Mouse (Mus musculus) brown adipose tissue, adult 24 weeks (tissue): ENCODE results near the gene Igfbp7. TPM values are rescaled to one million over a fixed set of nuclear protein-coding genes. Genes with fewer than 3 reads are reported as not detected.

ENCODE experiments used
- H3K27ac ChIP-seq: fragments of 200-500 bp; replicated peaks from 2 replicates; pipeline ENCODE4 v1.5.1; 2012; ENCODE audit warnings: low read depth, mild to moderate bottlenecking, low read length
- H3K4me1 ChIP-seq: fragments of 200-500 bp; 2 replicates; pipeline ENCODE4 v1.6.1; 2012; ENCODE audit warnings: low read length, mixed read lengths; ENCODE audit not compliant: control insufficient read depth, insufficient read depth, insufficient read length
- H3K4me3 ChIP-seq: fragments of 200-500 bp; 2 replicates; pipeline ENCODE4 v1.5.1; 2012; ENCODE audit warnings: low read depth, mild to moderate bottlenecking, low read length, moderate library complexity; ENCODE audit not compliant: insufficient read depth
- polyA plus RNA-seq: library from polyadenylated mRNA; stranded (reverse); fragments of >200 nt; gene quantifications from 2 replicates; pipeline ENCODE4 v1.2.4, GENCODE M21; 2012; ENCODE audit not compliant: missing spikeins, insufficient read depth, insufficient read length

Igfbp7 gene
- polyA plus RNA-seq, 1 experiment = 85.5 TPM

DNA sequence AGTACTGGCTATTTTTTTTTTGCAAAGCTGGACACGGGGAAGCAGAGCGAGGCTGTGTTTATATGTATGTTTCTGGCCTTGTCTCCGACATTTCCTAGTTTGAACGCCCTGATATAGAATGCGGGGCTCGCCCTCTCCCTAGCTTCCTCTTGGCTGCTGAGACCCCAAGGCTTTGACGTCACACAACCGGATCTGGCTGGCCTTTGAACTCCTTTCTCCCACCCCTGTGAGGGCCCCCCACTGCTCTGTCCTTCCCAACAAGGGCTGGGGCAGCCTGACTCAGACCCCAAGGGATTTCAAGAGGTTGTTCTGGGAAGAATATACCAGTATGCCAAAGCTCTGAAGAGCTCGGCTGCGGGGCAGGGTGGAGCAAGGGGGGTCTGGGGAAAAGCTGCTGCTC is 49.5 kb downstream of the Igfbp7 start:
- peaks cover 24% of the 10 kb centered on the region for H3K4me1 ChIP-seq
- peak overlapping the region; percentile 91 for H3K27ac ChIP-seq
- H3K4me3 ChIP-seq = peak overlapping the region; percentile 80

DNA sequence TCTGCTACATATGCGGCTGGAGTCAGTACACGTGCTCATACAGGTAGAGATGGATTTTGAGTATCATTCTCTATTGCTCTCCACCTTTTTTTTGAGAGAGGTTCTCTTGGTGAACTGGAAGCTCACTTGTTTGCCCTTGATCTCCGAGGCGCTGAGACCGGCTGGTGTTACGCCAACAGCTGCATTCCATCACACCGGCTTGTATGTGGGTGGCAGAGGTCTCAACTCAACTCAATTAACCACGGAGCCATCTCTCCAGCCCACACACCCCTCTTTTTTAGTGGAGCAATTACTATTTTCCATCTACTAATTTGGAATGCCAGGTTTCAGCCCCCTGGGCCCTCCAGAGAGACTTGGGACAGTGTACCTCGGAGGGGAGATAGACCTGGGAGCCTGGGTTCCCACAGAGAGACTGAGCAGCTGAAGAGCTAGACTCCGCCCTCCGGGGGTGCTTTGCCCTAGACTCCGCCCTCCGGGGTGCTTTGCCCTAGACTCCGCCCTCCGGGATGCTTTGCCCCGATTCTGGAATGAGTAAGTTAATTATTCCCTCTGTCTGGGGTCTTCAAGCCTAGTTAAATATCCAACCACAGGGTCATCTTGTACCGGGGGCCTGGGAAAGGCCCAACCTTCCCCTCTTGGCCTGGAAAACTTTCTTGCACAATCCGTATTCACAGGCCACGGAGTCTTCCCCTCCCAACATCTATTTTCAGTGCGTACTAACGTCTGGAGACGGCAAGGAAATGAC is 50.3 kb downstream of the Igfbp7 start:
- H3K27ac ChIP-seq = peak overlapping the region; percentile 91
- H3K4me1 ChIP-seq = peaks cover 18% of the 10 kb centered on the region
- peak overlapping the region; percentile 80 for H3K4me3 ChIP-seq

DNA sequence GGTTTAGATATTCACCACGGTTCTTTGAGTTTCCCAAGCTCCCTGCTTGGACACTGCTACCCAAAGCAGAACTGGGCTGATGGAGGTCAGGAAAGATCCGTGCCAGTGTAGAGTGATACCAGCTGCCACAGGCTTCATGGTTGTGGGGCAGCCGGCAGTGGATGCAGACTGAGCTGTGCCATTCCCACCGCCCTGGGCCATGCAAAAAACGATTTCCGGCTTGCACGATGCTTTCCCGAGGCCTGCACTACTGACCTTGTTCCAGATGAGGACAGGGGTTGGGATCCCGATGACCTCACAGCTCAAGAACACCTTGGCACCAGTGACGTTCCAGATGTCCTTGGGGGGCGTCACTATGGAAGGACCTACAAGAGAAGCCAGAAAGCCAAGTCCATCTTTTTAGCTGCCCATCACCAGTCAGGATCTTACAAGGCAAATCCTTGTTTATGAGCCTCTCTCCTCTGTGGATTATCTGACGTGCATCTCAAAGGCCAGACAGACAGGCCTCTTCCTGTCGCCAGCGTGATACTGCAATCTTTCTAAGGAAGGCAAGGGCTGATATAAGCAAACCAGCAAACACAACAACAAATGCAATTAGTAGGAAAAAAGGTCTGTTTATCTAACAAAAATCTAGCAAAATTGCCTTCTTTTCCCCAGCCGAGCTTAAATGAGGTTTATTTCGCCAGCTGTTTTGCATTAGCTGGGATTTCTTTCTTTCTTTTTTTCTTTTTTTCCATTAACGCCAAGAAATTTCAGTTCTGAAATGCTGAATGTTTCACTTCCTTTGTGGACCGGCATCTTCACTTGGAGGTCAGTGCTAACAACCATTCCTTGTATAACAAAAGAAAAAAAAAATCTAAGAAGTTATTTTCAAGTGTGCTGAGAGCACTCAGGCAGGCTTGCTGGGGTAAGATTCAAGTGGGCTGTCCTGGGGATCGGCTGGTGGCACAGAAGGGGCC is 52.3 kb downstream of the Igfbp7 start:
- Histone ChIP-seq H3K4me1 (peaks cover 13% of the 10 kb centered on the region), H3K27ac (peak overlapping the region; percentile 65), H3K4me3 (no peak overlapping the region)

DNA sequence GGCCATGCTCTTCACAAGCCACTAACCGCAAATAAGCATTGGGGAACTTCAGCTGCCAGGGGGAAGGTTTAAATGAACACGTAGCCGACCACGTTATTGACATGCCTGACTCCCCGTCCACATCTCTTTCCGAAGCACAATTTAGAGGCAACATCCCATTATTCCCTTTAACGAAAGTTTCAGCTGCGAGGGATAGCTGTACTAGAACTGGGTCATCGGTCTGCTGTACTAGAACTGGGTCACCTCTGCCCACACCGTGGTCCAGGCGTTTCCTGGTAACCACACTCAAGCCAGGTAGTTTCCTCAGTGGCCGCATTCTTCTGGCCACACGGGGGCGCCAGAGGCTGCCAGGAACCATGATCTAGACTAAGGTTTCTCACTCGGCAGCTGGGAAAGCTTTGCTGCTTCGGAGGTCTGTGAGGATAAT is 53.5 kb downstream of the Igfbp7 start:
- peak overlapping the region; percentile 21; the same call in 1 of the 2 replicates for H3K4me3 ChIP-seq
- no peak overlapping the region for H3K27ac ChIP-seq
- peaks cover 11% of the 10 kb centered on the region for H3K4me1 ChIP-seq

- H3K4me1 ChIP-seq = no peaks in the 10 kb centered on the region
- no peak overlapping the region for H3K4me3 ChIP-seq
- H3K27ac ChIP-seq = no peak overlapping the region
Measured at GRCm38 (mm10) chr5:77351691-77352090, 56.1 kb downstream of the Igfbp7 start.

DNA sequence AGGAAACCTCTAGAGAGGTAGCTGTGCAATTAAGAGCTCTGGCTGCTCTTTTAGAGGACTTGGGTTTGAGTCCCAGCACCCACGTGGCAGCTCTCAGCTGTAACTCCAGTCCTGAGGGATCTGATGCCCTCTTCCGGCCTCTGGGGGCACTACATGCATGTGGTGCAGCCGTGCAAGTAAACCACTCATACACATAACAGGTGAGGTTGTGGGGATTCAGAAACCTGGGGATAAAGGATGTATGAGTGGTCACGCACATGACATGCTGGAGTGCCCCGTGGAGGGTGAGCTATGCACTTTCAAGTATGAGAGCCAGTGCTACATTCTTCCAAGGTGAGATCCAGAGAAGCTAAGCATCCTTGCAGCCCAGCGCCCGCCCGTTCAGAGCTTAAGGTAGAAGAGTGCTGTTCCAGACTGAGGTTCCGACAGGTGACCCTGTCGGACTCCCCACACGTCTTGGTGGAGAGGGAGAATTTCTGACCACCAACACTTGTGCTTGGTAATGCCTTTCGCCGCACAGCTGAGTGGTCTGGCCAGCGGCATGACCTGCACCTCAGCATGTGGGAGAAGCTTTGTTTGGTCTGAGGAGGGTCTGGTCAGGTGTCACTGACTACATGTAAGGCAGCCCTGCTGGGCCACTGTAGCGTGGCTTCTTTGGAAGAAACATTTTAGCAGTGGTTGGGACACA is 57.7 kb downstream of the Igfbp7 start:
- no peaks in the 10 kb centered on the region for H3K4me1 ChIP-seq
- no peak overlapping the region for H3K4me3 ChIP-seq
- H3K27ac ChIP-seq = no peak overlapping the region

GRCm38 (mm10) chr5:77348901-77349300 is 58.9 kb downstream of the Igfbp7 start:
- H3K4me3 ChIP-seq = no peak overlapping the region
- H3K27ac ChIP-seq = no peak overlapping the region
- no peaks in the 10 kb centered on the region for H3K4me1 ChIP-seq

DNA sequence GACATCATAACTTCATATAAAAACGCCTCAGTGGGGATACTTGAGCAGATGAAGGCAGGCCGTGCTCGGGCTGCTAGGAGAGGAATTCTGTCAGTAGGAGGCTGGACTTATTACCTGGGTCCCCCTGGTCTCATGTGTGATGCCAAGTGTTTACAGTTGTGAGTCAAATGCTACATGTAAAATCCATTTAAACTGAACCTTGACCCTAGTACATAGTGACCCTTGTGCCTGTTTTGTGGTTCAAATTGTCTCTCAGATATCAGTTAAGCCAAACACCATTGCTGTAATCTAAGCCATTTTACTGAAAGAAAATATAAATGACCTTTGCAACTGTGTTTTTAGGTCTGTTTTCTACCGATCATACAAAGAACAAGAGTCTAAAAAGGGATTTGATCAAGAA is 67.8 kb downstream of the Igfbp7 start:
- no peak overlapping the region for H3K4me3 ChIP-seq
- no peaks in the 10 kb centered on the region for H3K4me1 ChIP-seq
- H3K27ac ChIP-seq = no peak overlapping the region

DNA sequence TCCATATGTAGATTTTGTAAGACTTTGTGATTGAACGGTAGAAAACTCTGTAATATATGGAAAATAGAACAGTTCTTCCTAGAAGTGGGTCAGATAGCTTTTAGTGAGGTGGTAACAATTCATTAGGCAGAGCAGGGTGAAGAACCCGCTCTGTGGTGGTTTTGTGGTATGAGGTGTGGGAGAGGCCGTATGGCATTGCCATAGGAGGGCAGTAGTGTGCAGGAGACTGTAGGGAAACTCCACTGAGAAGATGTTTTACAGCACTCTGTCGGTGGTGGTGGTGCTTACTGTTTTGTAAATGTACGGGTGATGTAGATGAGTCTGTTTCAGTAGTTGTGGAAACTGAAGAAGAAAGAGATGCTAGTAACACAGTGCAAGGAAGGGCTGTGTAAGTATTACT is 77.7 kb downstream of the Igfbp7 start:
- no peaks in the 10 kb centered on the region for H3K4me1 ChIP-seq
- no peak overlapping the region for H3K4me3 ChIP-seq
- H3K27ac ChIP-seq = no peak overlapping the region

GRCm38 (mm10) chr5:77324936-77325335 is 82.9 kb downstream of the Igfbp7 start:
- Histone ChIP-seq H3K27ac (no peak overlapping the region), H3K4me3 (no peak overlapping the region)

GRCm38 (mm10) chr5:77314986-77315385 is 92.9 kb downstream of the Igfbp7 start:
- no peak overlapping the region for H3K27ac ChIP-seq
- no peak overlapping the region for H3K4me3 ChIP-seq
- no peaks in the 10 kb centered on the region for H3K4me1 ChIP-seq

More at GRCm38 (mm10) chr5:77324936-77325335, 82.9 kb downstream of the Igfbp7 start:
- no peaks in the 10 kb centered on the region for H3K4me1 ChIP-seq

- no peak overlapping the region for H3K27ac ChIP-seq
- H3K4me3 ChIP-seq = no peak overlapping the region
- no peaks in the 10 kb centered on the region for H3K4me1 ChIP-seq
Measured at GRCm38 (mm10) chr5:77314206-77314605, 93.6 kb downstream of the Igfbp7 start.

DNA sequence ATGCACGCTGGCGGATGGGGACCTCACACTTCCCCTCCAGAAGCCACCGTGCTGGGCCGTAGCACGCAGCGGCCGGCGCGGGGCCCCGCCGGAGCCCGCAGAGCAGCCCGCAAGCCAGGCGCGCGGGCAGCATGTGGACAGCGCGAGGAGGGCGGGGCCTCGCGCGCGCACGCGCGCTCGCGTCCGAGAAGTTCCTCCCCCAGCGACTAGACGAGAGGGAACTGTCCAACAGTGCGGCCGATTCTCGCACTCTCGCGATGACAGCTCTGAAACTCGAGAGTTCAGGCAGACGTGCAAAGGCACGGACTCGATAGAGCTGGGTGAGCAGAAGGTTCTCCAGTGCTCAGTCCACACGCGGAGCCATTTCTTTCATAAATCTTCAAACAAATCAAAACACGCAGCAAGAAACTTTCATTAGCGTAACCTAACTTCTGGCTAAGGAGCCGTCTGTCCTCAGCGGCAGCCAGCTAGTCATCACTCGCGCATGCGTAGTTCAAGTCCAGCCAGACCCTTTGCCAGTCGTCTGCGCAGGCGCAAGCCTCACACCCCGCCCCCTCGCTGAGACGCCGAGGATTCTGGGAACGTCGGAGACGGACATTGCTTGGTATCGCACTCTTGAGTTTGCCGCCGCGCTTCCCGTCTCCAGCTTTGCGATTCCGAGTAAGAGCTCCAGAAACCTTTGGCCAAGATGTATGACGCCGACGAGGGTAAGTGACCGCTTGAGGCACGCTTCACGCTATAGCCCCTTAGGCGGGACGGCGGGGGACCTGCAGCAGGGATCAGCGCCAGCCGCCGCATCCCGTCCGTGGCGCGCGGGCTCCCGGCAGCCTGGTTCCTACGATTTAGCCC is 97.7 kb downstream of the Igfbp7 start, which contains the start of the genes Noa1 and Polr2b:
TSS of gene Noa1 (minus strand) at position 161 of the 849 bp plus-strand sequence.
TSS of gene Polr2b (plus strand) at position 224 of the 849 bp plus-strand sequence.
- Histone ChIP-seq H3K4me3 (peak within 1 kb of the TSS; percentile 71), H3K27ac (peak within 1 kb of the TSS; percentile 87)

More for the DNA sequence above, 97.7 kb downstream of the Igfbp7 start, which contains the start of the genes Noa1 and Polr2b:
- H3K4me1 ChIP-seq = peaks cover 7% of the 10 kb centered on the region
